Mouse (Mus musculus): ENCODE results near the gene Nfatc3. TPM values are rescaled to one million over a fixed set of nuclear protein-coding genes. Genes with fewer than 3 reads are reported as not detected.

Nfatc3 gene
- polyA plus RNA-seq, 1 experiment = 11.8 TPM

DNA sequence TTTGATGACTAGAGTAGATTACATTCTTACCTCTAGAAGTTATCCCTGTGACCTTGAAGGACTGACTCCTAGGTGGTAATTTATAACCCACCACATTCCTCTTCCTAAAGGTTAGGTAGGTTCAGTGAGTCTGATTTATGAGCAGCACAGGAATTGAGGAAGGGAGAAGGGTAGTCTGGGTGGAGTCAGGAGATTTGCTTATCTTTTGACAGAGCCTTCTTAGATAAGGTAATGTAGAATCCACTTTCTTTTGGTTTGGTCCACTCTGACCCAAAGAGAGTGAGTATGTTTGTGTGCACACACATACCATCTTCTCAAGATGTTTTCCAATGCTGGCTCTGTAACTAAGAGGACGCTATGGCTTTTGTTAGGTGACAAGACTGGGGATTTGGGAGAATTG lies 119.0 kb downstream of the Nfatc3 start:
- no peak overlapping the region for H3ac ChIP-seq (ENCODE audit: control insufficient read depth, insufficient read length)
- no peaks in the 10 kb centered on the region for H3K27me3 ChIP-seq (ENCODE audit: control insufficient read depth, insufficient read depth, insufficient read length)
- H3K4me3 ChIP-seq = no peak overlapping the region
- H3K4me2 ChIP-seq (ENCODE audit: low read depth) = no peak overlapping the region
- TF ChIP-seq SRF (IDR thresholded peaks at IDR 0.05; ENCODE audit: control insufficient read depth, insufficient read length, low read depth) = no peak
- TF ChIP-seq TCF3 (IDR thresholded peaks at IDR 0.05; ENCODE audit: insufficient read length, low read depth) = no peak
- TF ChIP-seq MYOG (IDR thresholded peaks at IDR 0.05; ENCODE audit: control insufficient read depth in 1 of 3, insufficient read depth in 1 of 3, insufficient read length in 2 of 3, low read depth in 2 of 3) = no peak
- no peak for TF ChIP-seq MYOD1 (IDR thresholded peaks at IDR 0.05; ENCODE audit: control insufficient read depth in 1 of 3, insufficient read length in 2 of 3, low read depth in 2 of 3)
- TF ChIP-seq CEBPB (IDR thresholded peaks at IDR 0.05; ENCODE audit: insufficient read depth, poor library complexity, severe bottlenecking) = no peak
- no peak for TF ChIP-seq USF1 (IDR thresholded peaks at IDR 0.05; ENCODE audit: low read depth)
- no peak for TF ChIP-seq TCF12 (IDR thresholded peaks at IDR 0.05; ENCODE audit: insufficient read depth, poor library complexity, severe bottlenecking)
- no peak for TF ChIP-seq REST (IDR thresholded peaks at IDR 0.05; ENCODE audit: insufficient read depth, insufficient read length)
- TF ChIP-seq E2F4 (IDR thresholded peaks at IDR 0.05; ENCODE audit: insufficient read depth) = no peak
- no peak for TF ChIP-seq MAX (IDR thresholded peaks at IDR 0.05; ENCODE audit: low read depth)
- TF ChIP-seq POLR2A (IDR thresholded peaks at IDR 0.05; ENCODE audit: insufficient read length, low read depth) = no peak
- H3K36me3 ChIP-seq (ENCODE audit: control insufficient read depth, insufficient read depth) = peaks cover 4% of the 10 kb centered on the region
- H3K79me2 ChIP-seq (ENCODE audit: control insufficient read depth, insufficient read depth) = peaks cover 32% of the 10 kb centered on the region

- no peak overlapping the region for H3K4me3 ChIP-seq
- H3K4me2 ChIP-seq (ENCODE audit: low read depth) = no peak overlapping the region
- H3K27me3 ChIP-seq (ENCODE audit: control insufficient read depth, insufficient read depth, insufficient read length) = no peaks in the 10 kb centered on the region
- no peak overlapping the region for H3ac ChIP-seq (ENCODE audit: control insufficient read depth, insufficient read length)
- no peak for TF ChIP-seq TCF3 (IDR thresholded peaks at IDR 0.05; ENCODE audit: insufficient read length, low read depth)
- TF ChIP-seq MYOG (IDR thresholded peaks at IDR 0.05; ENCODE audit: control insufficient read depth in 1 of 3, insufficient read depth in 1 of 3, insufficient read length in 2 of 3, low read depth in 2 of 3) = no peak
- no peak for TF ChIP-seq E2F4 (IDR thresholded peaks at IDR 0.05; ENCODE audit: insufficient read depth)
- TF ChIP-seq POLR2AphosphoS2 (IDR thresholded peaks at IDR 0.05; ENCODE audit: insufficient read length, low read depth) = no peak
- no peak for TF ChIP-seq REST (IDR thresholded peaks at IDR 0.05; ENCODE audit: insufficient read depth, insufficient read length)
- no peak for TF ChIP-seq MYOD1 (IDR thresholded peaks at IDR 0.05; ENCODE audit: control insufficient read depth in 1 of 3, insufficient read length in 2 of 3, low read depth in 2 of 3)
- TF ChIP-seq CEBPB (IDR thresholded peaks at IDR 0.05; ENCODE audit: insufficient read depth, poor library complexity, severe bottlenecking) = no peak
- no peak for TF ChIP-seq POLR2A (IDR thresholded peaks at IDR 0.05; ENCODE audit: insufficient read length, low read depth)
- no peak for TF ChIP-seq MAX (IDR thresholded peaks at IDR 0.05; ENCODE audit: low read depth)
- TF ChIP-seq TCF12 (IDR thresholded peaks at IDR 0.05; ENCODE audit: insufficient read depth, poor library complexity, severe bottlenecking) = no peak
- TF ChIP-seq USF1 (IDR thresholded peaks at IDR 0.05; ENCODE audit: low read depth) = no peak
- TF ChIP-seq SRF (IDR thresholded peaks at IDR 0.05; ENCODE audit: control insufficient read depth, insufficient read length, low read depth) = no peak
- peaks cover 32% of the 10 kb centered on the region for H3K79me2 ChIP-seq (ENCODE audit: control insufficient read depth, insufficient read depth)
- peaks cover 11% of the 10 kb centered on the region for H3K36me3 ChIP-seq (ENCODE audit: control insufficient read depth, insufficient read depth)
Observed at GRCm38 (mm10) chr8:106178428-106178827, 119.8 kb downstream of the Nfatc3 start.

Other genes starting within 250 kb of the Nfatc3 start
- gene Ranbp10, start 231.5 kb upstream of the Nfatc3 start, polyA plus RNA-seq (2012; fragmentation: generic; extraction: Trizol) = 15.6 TPM
- gene Tsnaxip1, start 231.1 kb upstream of the Nfatc3 start, polyA plus RNA-seq (2012; fragmentation: generic; extraction: Trizol) = 0.10 TPM
- gene Cenpt, start 205.6 kb upstream of the Nfatc3 start, polyA plus RNA-seq (2012; fragmentation: generic; extraction: Trizol) = 20.4 TPM
- gene Thap11, start 203.7 kb upstream of the Nfatc3 start, polyA plus RNA-seq (2012; fragmentation: generic; extraction: Trizol) = 49.0 TPM
- gene Nutf2, start 198.3 kb upstream of the Nfatc3 start, polyA plus RNA-seq (2012; fragmentation: generic; extraction: Trizol) = 141 TPM
- gene Edc4, start 178.0 kb upstream of the Nfatc3 start, polyA plus RNA-seq (2012; fragmentation: generic; extraction: Trizol) = 33.2 TPM
- gene Nrn1l, start 165.3 kb upstream of the Nfatc3 start, polyA plus RNA-seq (2012; fragmentation: generic; extraction: Trizol) = 0.36 TPM
- gene Pskh1, start 158.4 kb upstream of the Nfatc3 start, polyA plus RNA-seq (2012; fragmentation: generic; extraction: Trizol) = 16.1 TPM
- gene Ctrl, start 125.0 kb upstream of the Nfatc3 start, polyA plus RNA-seq (2012; fragmentation: generic; extraction: Trizol) = 0.14 TPM
- 60.0 TPM for gene Psmb10, start 120.4 kb upstream of the Nfatc3 start, polyA plus RNA-seq (2012; fragmentation: generic; extraction: Trizol)
- 1.1 TPM for gene Lcat, start 115.5 kb upstream of the Nfatc3 start, polyA plus RNA-seq (2012; fragmentation: generic; extraction: Trizol)
- 95.7 TPM for gene Slc12a4, start 92.7 kb upstream of the Nfatc3 start, polyA plus RNA-seq (2012; fragmentation: generic; extraction: Trizol)
- not detected for gene Dpep3, start 79.4 kb upstream of the Nfatc3 start, polyA plus RNA-seq (2012; fragmentation: generic; extraction: Trizol)
- 30.4 TPM for gene Dus2, start 67.5 kb upstream of the Nfatc3 start, polyA plus RNA-seq (2012; fragmentation: generic; extraction: Trizol)
- not detected for gene Dpep2nb, start 52.9 kb upstream of the Nfatc3 start, polyA plus RNA-seq (2012; fragmentation: generic; extraction: Trizol)
- gene Ddx28, start 47.0 kb upstream of the Nfatc3 start, polyA plus RNA-seq (2012; fragmentation: generic; extraction: Trizol) = 20.6 TPM
- gene Esrp2, start 78.1 kb downstream of the Nfatc3 start, polyA plus RNA-seq (2012; fragmentation: generic; extraction: Trizol) = 0.17 TPM
- gene Pla2g15, start 91.6 kb downstream of the Nfatc3 start, polyA plus RNA-seq (2012; fragmentation: generic; extraction: Trizol) = 9.6 TPM
- 12.8 TPM for gene Slc7a6, start 110.0 kb downstream of the Nfatc3 start, polyA plus RNA-seq (2012; fragmentation: generic; extraction: Trizol)
- 21.7 TPM for gene Slc7a6os, start 152.1 kb downstream of the Nfatc3 start, polyA plus RNA-seq (2012; fragmentation: generic; extraction: Trizol)
- gene Prmt7, start 152.1 kb downstream of the Nfatc3 start, polyA plus RNA-seq (2012; fragmentation: generic; extraction: Trizol) = 36.4 TPM